Mouse (Mus musculus) embryonic fibroblast, embryonic 13.5 days (primary cell): Measurements from ENCODE around the gene Vmn1r48.

Experiments
- CTCF ChIP-seq: IDR thresholded peaks from 2 replicates; pipeline ENCODE4 v1.5.1; 2011; ENCODE audit warnings: mild to moderate bottlenecking, control low read depth, low read length, moderate library complexity, borderline replicate concordance; ENCODE audit not compliant: insufficient read depth
- POLR2A ChIP-seq: IDR thresholded peaks from 2 replicates; pipeline ENCODE4 v1.6.1; 2011; ENCODE audit warnings: low read depth, mild to moderate bottlenecking, control low read depth, low read length, moderate library complexity

DNA sequence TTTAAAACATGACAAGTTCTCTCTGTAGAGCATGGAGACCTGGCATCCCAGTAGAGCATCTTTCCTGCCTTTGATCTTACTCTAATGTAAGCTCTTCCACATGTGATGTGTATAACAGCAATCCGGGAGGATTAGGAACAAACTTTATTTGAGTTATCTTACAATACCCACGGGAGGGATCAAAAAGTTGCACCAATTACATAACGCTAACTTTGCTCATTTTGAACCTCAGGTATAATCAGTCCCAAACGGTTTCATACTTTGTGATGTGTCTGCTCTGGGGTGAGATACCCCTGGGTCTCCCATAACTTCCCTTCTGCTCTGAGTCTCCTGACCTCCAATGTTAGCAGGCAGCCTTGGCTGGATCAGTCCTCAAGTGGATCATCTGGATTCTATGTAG is 41.8 kb upstream of the Vmn1r48 start, which contains the start of gene Vmn1r49:
- TF ChIP-seq CTCF (no peak), POLR2A (no peak)
